Comparison of ENCODE assay signal across 7 mouse cellular contexts in genomic region chr1:177440981-177441491, GRCm38 (mm10). TPM values are rescaled to one million over a fixed set of nuclear protein-coding genes. Genes with fewer than 3 reads are reported as not detected.
DNase-seq lines count a peak whose midpoint lies in the region; ATAC-seq and TF ChIP-seq lines count a peak whose summit lies in the region.

No protein-coding gene starts in this region.

- under 1% methylated on average over 6 of the region's 6 CpGs for WGBS in neural tube, embryonic 11.5 days
- WGBS in embryonic facial prominence, embryonic 10.5 days = 1% methylated on average over 6 of the region's 6 CpGs
- WGBS in hindbrain, embryonic 16.5 days = under 1% methylated on average over 6 of the region's 6 CpGs
- under 1% methylated on average over 6 of the region's 6 CpGs for WGBS in midbrain, postnatal 0 days

- no peaks in the 10 kb centered on the region for H3K27me3 ChIP-seq in neural tube, embryonic 11.5 days (ENCODE audit: control insufficient read depth, insufficient read depth, low read length)
- H3K27me3 ChIP-seq in embryonic facial prominence, embryonic 10.5 days (replicated peaks; ENCODE audit: low read depth, poor library complexity, severe bottlenecking) = no peaks in the 10 kb centered on the region
- H3K27me3 ChIP-seq in hindbrain, embryonic 16.5 days (replicated peaks; ENCODE audit: control insufficient read depth, insufficient read depth, low read length) = no peaks in the 10 kb centered on the region
- H3K27me3 ChIP-seq in midbrain, postnatal 0 days (ENCODE audit: insufficient read depth, low read length) = no peaks in the 10 kb centered on the region

- no peak for TF ChIP-seq CTCF in midbrain, postnatal 0 days (IDR thresholded peaks at IDR 0.05)

- peak overlapping the region; percentile 72 for H3K4me2 ChIP-seq in neural tube, embryonic 11.5 days (ENCODE audit: low read depth)
- peak overlapping the region; percentile 77 for H3K4me2 ChIP-seq in hindbrain, embryonic 16.5 days (ENCODE audit: low read length)
- H3K4me2 ChIP-seq in midbrain, postnatal 0 days (ENCODE audit: low read depth, low read length, poor library complexity, severe bottlenecking) = peak overlapping the region; percentile 83

- H3K9me3 ChIP-seq in neural tube, embryonic 11.5 days (ENCODE audit: control insufficient read depth, low read length) = no peaks in the 10 kb centered on the region
- H3K9me3 ChIP-seq in embryonic facial prominence, embryonic 10.5 days = no peaks in the 10 kb centered on the region
- H3K9me3 ChIP-seq in hindbrain, embryonic 16.5 days (ENCODE audit: control insufficient read depth, low read length) = no peaks in the 10 kb centered on the region
- no peaks in the 10 kb centered on the region for H3K9me3 ChIP-seq in midbrain, postnatal 0 days (ENCODE audit: low read length)

- no peaks in the 10 kb centered on the region for H3K36me3 ChIP-seq in neural tube, embryonic 11.5 days (ENCODE audit: control insufficient read depth, insufficient read depth, low read length)
- H3K36me3 ChIP-seq in embryonic facial prominence, embryonic 10.5 days (replicated peaks) = no peaks in the 10 kb centered on the region
- H3K36me3 ChIP-seq in hindbrain, embryonic 16.5 days (ENCODE audit: control insufficient read depth, insufficient read depth, low read length) = no peaks in the 10 kb centered on the region
- no peaks in the 10 kb centered on the region for H3K36me3 ChIP-seq in midbrain, postnatal 0 days (ENCODE audit: insufficient read depth, low read length)

- peaks cover 4% of the 10 kb centered on the region for H3K4me1 ChIP-seq in neural tube, embryonic 11.5 days (ENCODE audit: control insufficient read depth, insufficient read depth, low read length)
- H3K4me1 ChIP-seq in embryonic facial prominence, embryonic 10.5 days = peaks cover 43% of the 10 kb centered on the region
- H3K4me1 ChIP-seq in hindbrain, embryonic 16.5 days (ENCODE audit: control insufficient read depth, insufficient read depth, low read depth, low read length) = peaks cover 17% of the 10 kb centered on the region
- peaks cover 3% of the 10 kb centered on the region; the same call in 1 of the 2 replicates for H3K4me1 ChIP-seq in midbrain, postnatal 0 days (ENCODE audit: insufficient read depth, low read length)

- peak overlapping the region; percentile 96 for H3K4me3 ChIP-seq in neural tube, embryonic 11.5 days (ENCODE audit: low read depth, low read length)
- H3K4me3 ChIP-seq in embryonic facial prominence, embryonic 10.5 days = peak overlapping the region; percentile 89
- H3K4me3 ChIP-seq in hindbrain, embryonic 16.5 days (ENCODE audit: low read length) = peak overlapping the region; percentile 92
- peak overlapping the region; percentile 84 for H3K4me3 ChIP-seq in midbrain, postnatal 0 days (ENCODE audit: low read depth, low read length)

- peak overlapping the region; percentile 84 for H3K9ac ChIP-seq in neural tube, embryonic 11.5 days (ENCODE audit: low read length)
- H3K9ac ChIP-seq in hindbrain, embryonic 16.5 days (ENCODE audit: low read depth, low read length) = peak overlapping the region; percentile 72
- H3K9ac ChIP-seq in midbrain, postnatal 0 days (replicated peaks; ENCODE audit: low read length, poor library complexity, severe bottlenecking) = peak overlapping the region; percentile 50

- H3K27ac ChIP-seq in neural tube, embryonic 11.5 days (ENCODE audit: low read depth, low read length) = peak overlapping the region; percentile 99
- H3K27ac ChIP-seq in embryonic facial prominence, embryonic 10.5 days (replicated peaks) = peak overlapping the region; percentile 94
- H3K27ac ChIP-seq in hindbrain, embryonic 16.5 days (ENCODE audit: low read depth, low read length) = peak overlapping the region; percentile 92
- peak overlapping the region; percentile 70 for H3K27ac ChIP-seq in midbrain, postnatal 0 days (ENCODE audit: low read depth, low read length)

- DNase-seq in neural tube, embryonic 11.5 days (ENCODE audit: low spot score) = no peak
- DNase-seq in neural tube, embryonic 10.5 days (ENCODE audit: extremely low spot score, low spot score) = no peak
- no peak for DNase-seq in embryonic facial prominence, embryonic 10.5 days (ENCODE audit: low spot score)
- no peak for DNase-seq in midbrain, postnatal 0 days (ENCODE audit: low spot score)
- no peak for DNase-seq in adrenal gland, adult 18-20 months (ENCODE audit: low spot score in 2 of 2)
- no peak for DNase-seq in cerebellum, postnatal 25 days

- ATAC-seq in neural tube, embryonic 11.5 days (ENCODE audit: insufficient read depth, low FRiP score, low TSS enrichment) = no peak
- no peak for ATAC-seq in hindbrain, embryonic 16.5 days
- ATAC-seq in midbrain, postnatal 0 days (ENCODE audit: low FRiP score) = no peak

RNA-seq across cellular contexts. Expression of gene Zbtb18, which starts 1.1 kb away (rescaled TPM):
- 8.5 and 11.6 TPM in 2 replicates for polyA plus RNA-seq in neural tube, embryonic 11.5 days (2014; fragmentation: Nextera tagmentation; extraction: Ambion mirVana)
- polyA plus RNA-seq in embryonic facial prominence, embryonic 10.5 days (2016; fragmentation: Nextera tagmentation; extraction: Ambion mirVana) = 2.1 and 3.4 TPM in 2 replicates
- 10.5 and 15.4 TPM in 2 replicates for polyA plus RNA-seq in hindbrain, embryonic 16.5 days (2015; fragmentation: Nextera tagmentation; extraction: Ambion mirVana)
- 24.7 and 56.7 TPM in 2 replicates for total RNA-seq in midbrain, postnatal 0 days (2014; rRNA removed)
- 3.5 and 3.6 TPM in 2 replicates for polyA plus RNA-seq in midbrain, postnatal 0 days (2015; fragmentation: Nextera tagmentation; extraction: Ambion mirVana)
- 10 to 100 TPM; 22.9 to 24.2 TPM for total RNA-seq in adrenal gland, adult 18-20 months (2021)
